Mouse (Mus musculus): ENCODE measurements around the gene Gm26620.

DNA sequence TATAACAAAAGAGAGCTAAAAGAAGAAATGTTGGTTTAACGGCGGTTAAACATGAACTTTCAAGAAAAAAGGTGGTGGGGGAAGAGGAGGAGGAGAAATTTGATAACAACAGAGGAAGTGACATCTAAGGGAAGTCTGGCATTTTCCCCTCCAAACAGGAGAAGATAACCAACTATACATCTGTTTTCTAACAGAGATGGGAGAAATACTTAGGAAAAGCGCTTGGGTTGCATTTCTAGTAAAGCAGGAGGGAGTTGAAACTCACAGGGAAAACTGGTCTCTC is 22.5 kb upstream of the Gm26620 start:
- TF ChIP-seq USF1 (IDR thresholded peaks at IDR 0.05; ENCODE audit: low read depth) = no peak
- no peak for TF ChIP-seq POLR2A (IDR thresholded peaks at IDR 0.05; ENCODE audit: insufficient read length, low read depth)
- no peak for TF ChIP-seq REST (IDR thresholded peaks at IDR 0.05; ENCODE audit: insufficient read depth, insufficient read length)
- no peak for TF ChIP-seq MAX (IDR thresholded peaks at IDR 0.05; ENCODE audit: low read depth)
- no peak for TF ChIP-seq E2F4 (IDR thresholded peaks at IDR 0.05; ENCODE audit: insufficient read depth)
- no peak for TF ChIP-seq MYOD1 (IDR thresholded peaks at IDR 0.05; ENCODE audit: control insufficient read depth in 1 of 3, insufficient read length in 2 of 3, low read depth in 2 of 3)
- TF ChIP-seq TCF12 (IDR thresholded peaks at IDR 0.05; ENCODE audit: insufficient read depth, poor library complexity, severe bottlenecking) = no peak
- TF ChIP-seq CEBPB (IDR thresholded peaks at IDR 0.05; ENCODE audit: insufficient read depth, poor library complexity, severe bottlenecking) = no peak
- no peak for TF ChIP-seq POLR2AphosphoS2 (IDR thresholded peaks at IDR 0.05; ENCODE audit: insufficient read length, low read depth)
- no peak for TF ChIP-seq MYOG (IDR thresholded peaks at IDR 0.05; ENCODE audit: control insufficient read depth in 1 of 3, insufficient read depth in 1 of 3, insufficient read length in 2 of 3, low read depth in 2 of 3)

Measured in myocyte (in vitro differentiated cells).